Mouse (Mus musculus) hindbrain, embryonic 11.5 days (tissue): ENCODE measurements around the gene Gpr19. TPM values are rescaled to one million over a fixed set of nuclear protein-coding genes. Genes with fewer than 3 reads are reported as not detected.

Source experiments
- ATAC-seq: fragments of 200-750 bp; cut with Nextera tagmentation; 2 replicates; pipeline ENCODE4 v1.8.0; 2017; ENCODE audit warnings: mild to moderate bottlenecking, moderate TSS enrichment, moderate library complexity; ENCODE audit not compliant: low FRiP score
- DNase-seq: peaks from one replicate; pipeline ENCODE4 v3.0.0-alpha.2; 2015; ENCODE audit warnings: low spot score
- H3K27ac ChIP-seq: fragments of 300-500 bp; sonication (generic); 2 replicates; pipeline ENCODE4 v1.5.1; 2014; ENCODE audit warnings: mild to moderate bottlenecking, low read depth, low read length
- H3K27me3 ChIP-seq: fragments of 300-500 bp; sonication (generic); 2 replicates; pipeline ENCODE4 v1.6.1; 2014; ENCODE audit warnings: mild to moderate bottlenecking, low read length, moderate library complexity, mixed read lengths; ENCODE audit not compliant: control insufficient read depth, insufficient read depth
- H3K36me3 ChIP-seq: fragments of 300-500 bp; sonication (generic); 2 replicates; pipeline ENCODE4 v1.6.1; 2014; ENCODE audit warnings: mild to moderate bottlenecking, low read length, moderate library complexity, mixed read lengths; ENCODE audit not compliant: control insufficient read depth, insufficient read depth
- H3K4me1 ChIP-seq: fragments of 300-500 bp; sonication (generic); replicated peaks from 2 replicates; pipeline ENCODE4 v1.6.1; 2014; ENCODE audit warnings: low read length, mixed read lengths; ENCODE audit not compliant: control insufficient read depth, insufficient read depth
- H3K4me2 ChIP-seq: fragments of 300-500 bp; sonication (generic); replicated peaks from 2 replicates; pipeline ENCODE4 v1.6.1; 2014; ENCODE audit warnings: mild to moderate bottlenecking, low read depth, low read length
- H3K4me3 ChIP-seq: fragments of 300-500 bp; sonication (generic); 2 replicates; pipeline ENCODE4 v1.5.1; 2014; ENCODE audit warnings: low read depth, low read length
- H3K9ac ChIP-seq: fragments of 300-500 bp; sonication (generic); 2 replicates; pipeline ENCODE4 v1.6.1; 2014; ENCODE audit warnings: low read depth, low read length
- H3K9me3 ChIP-seq: fragments of 300-500 bp; sonication (generic); 2 replicates; pipeline ENCODE4 v1.6.1; 2016; ENCODE audit warnings: low read length; ENCODE audit not compliant: control insufficient read depth
- WGBS: fragments of 180-500 bp; shearing (Covaris S2); extraction: QIAGEN DNeasy Blood & Tissue Kit; methylation state at CpG from one replicate; pipeline ENCODE4 v1.1.7; 2014; 5-methylcytosine and 5-hydroxymethylcytosine counted together
- polyA plus RNA-seq: library from polyadenylated mRNA; unstranded; fragments of >200 nt; fragmentation: Nextera tagmentation; extraction: Ambion mirVana; gene quantifications from 2 replicates; pipeline ENCODE4 v1.2.1, GENCODE M21; 2014

Gpr19 gene
- polyA plus RNA-seq, 1 experiment from 2014 or later = 27.7 TPM

- WGBS = 79% methylated on average over 2 of the region's 2 CpGs
- DNase-seq (no peak), ATAC-seq (no peak)
- H3K4me3 ChIP-seq = no peak overlapping the region
- H3K9me3 ChIP-seq = no peaks in the 10 kb centered on the region
- peaks cover 23% of the 10 kb centered on the region for H3K36me3 ChIP-seq
- H3K27ac ChIP-seq = no peak overlapping the region
- no peaks in the 10 kb centered on the region for H3K4me1 ChIP-seq
- no peaks in the 10 kb centered on the region for H3K27me3 ChIP-seq
- no peak overlapping the region for H3K4me2 ChIP-seq
- H3K9ac ChIP-seq = no peak overlapping the region
These were observed 26.1 kb downstream of the Gpr19 start for GRCm38 (mm10) chr6:134872236-134872635.

GRCm38 (mm10) chr6:134870887-134871286, 27.5 kb downstream of the Gpr19 start:
- no peak overlapping the region for H3K4me2 ChIP-seq
- peaks cover 23% of the 10 kb centered on the region for H3K36me3 ChIP-seq
- H3K27me3 ChIP-seq = no peaks in the 10 kb centered on the region
- H3K9ac ChIP-seq = no peak overlapping the region
- DNase-seq (no peak), ATAC-seq (no peak)
- H3K27ac ChIP-seq = no peak overlapping the region
- H3K4me1 ChIP-seq = no peaks in the 10 kb centered on the region
- no peaks in the 10 kb centered on the region for H3K9me3 ChIP-seq
- 92% methylated on average over 4 of the region's 4 CpGs for WGBS
- no peak overlapping the region for H3K4me3 ChIP-seq

- DNase-seq = no peak
- no peak for ATAC-seq
- H3K27me3 ChIP-seq = no peaks in the 10 kb centered on the region
- H3K4me3 ChIP-seq = no peak overlapping the region
- WGBS = 91% methylated on average over 12 of the region's 12 CpGs
- H3K27ac ChIP-seq = no peak overlapping the region
- no peak overlapping the region for H3K9ac ChIP-seq
- H3K4me1 ChIP-seq = no peaks in the 10 kb centered on the region
- no peak overlapping the region for H3K4me2 ChIP-seq
- H3K36me3 ChIP-seq = peaks cover 23% of the 10 kb centered on the region
- no peaks in the 10 kb centered on the region for H3K9me3 ChIP-seq
These were observed 28.1 kb downstream of the Gpr19 start for GRCm38 (mm10) chr6:134870209-134870742.

GRCm38 (mm10) chr6:134867325-134867724, 31.1 kb downstream of the Gpr19 start:
- Histone ChIP-seq H3K4me3 (no peak overlapping the region), H3K27me3 (no peaks in the 10 kb centered on the region), H3K4me1 (0 out of 2 replicates have a peak, but pooled peaks cover 1% of the 10 kb centered on the region), H3K9ac (no peak overlapping the region), H3K36me3 (peaks cover 23% of the 10 kb centered on the region), H3K27ac (no peak overlapping the region), H3K9me3 (no peaks in the 10 kb centered on the region), H3K4me2 (no peak overlapping the region)
- ATAC-seq (no peak), DNase-seq (no peak)
- 97% methylated on average over 3 of the region's 3 CpGs for WGBS

GRCm38 (mm10) chr6:134866113-134866512, 32.3 kb downstream of the Gpr19 start:
- peaks cover 23% of the 10 kb centered on the region for H3K36me3 ChIP-seq
- no peaks in the 10 kb centered on the region for H3K27me3 ChIP-seq
- H3K9ac ChIP-seq = no peak overlapping the region
- no peaks in the 10 kb centered on the region for H3K9me3 ChIP-seq
- 94% methylated on average over 7 of the region's 7 CpGs for WGBS
- H3K4me3 ChIP-seq = no peak overlapping the region
- peaks cover 5% of the 10 kb centered on the region; the same call in 1 of the 2 replicates for H3K4me1 ChIP-seq
- H3K4me2 ChIP-seq = no peak overlapping the region
- no peak overlapping the region for H3K27ac ChIP-seq
- DNase-seq = no peak
- no peak for ATAC-seq

GRCm38 (mm10) chr6:134863146-134863545, 35.2 kb downstream of the Gpr19 start:
- 1% methylated on average over 19 of the region's 19 CpGs for WGBS
- H3K36me3 ChIP-seq = peaks cover 5% of the 10 kb centered on the region; the same call in 1 of the 2 replicates
- DNase-seq (peak; percentile 100), ATAC-seq (peak; percentile 94)
- peak overlapping the region; percentile 12; the same call in 1 of the 2 replicates for H3K9ac ChIP-seq
- H3K4me2 ChIP-seq = peak overlapping the region; percentile 49
- no peaks in the 10 kb centered on the region for H3K9me3 ChIP-seq
- H3K27ac ChIP-seq = peak overlapping the region; percentile 81
- peak overlapping the region; percentile 25 for H3K4me3 ChIP-seq
- peaks cover 5% of the 10 kb centered on the region; the same call in 1 of the 2 replicates for H3K4me1 ChIP-seq
- H3K27me3 ChIP-seq = no peaks in the 10 kb centered on the region

- 10% methylated on average over 13 of the region's 13 CpGs for whole genome bisulfite sequencing
- ATAC-seq (peak; percentile 87), DNase-seq (peak; percentile 75)
- Histone ChIP-seq H3K27ac (peak overlapping the region; percentile 81), H3K4me1 (peaks cover 5% of the 10 kb centered on the region; the same call in 1 of the 2 replicates), H3K4me3 (peak overlapping the region; percentile 25), H3K9me3 (no peaks in the 10 kb centered on the region), H3K4me2 (peak overlapping the region; percentile 49), H3K9ac (no peak overlapping the region), H3K27me3 (no peaks in the 10 kb centered on the region), H3K36me3 (0 out of 2 replicates have a peak, but pooled peaks cover 2% of the 10 kb centered on the region)
These were observed 35.7 kb downstream of the Gpr19 start for GRCm38 (mm10) chr6:134862671-134863104.

- Histone ChIP-seq H3K9me3 (no peaks in the 10 kb centered on the region), H3K27ac (no peak overlapping the region), H3K4me2 (no peak overlapping the region), H3K9ac (no peak overlapping the region), H3K36me3 (no peaks in the 10 kb centered on the region), H3K27me3 (no peaks in the 10 kb centered on the region), H3K4me3 (no peak overlapping the region), H3K4me1 (peaks cover 5% of the 10 kb centered on the region; the same call in 1 of the 2 replicates)
- DNase-seq (no peak), ATAC-seq (no peak)
- 86% methylated on average over 12 of the region's 12 CpGs for WGBS
These were observed 37.0 kb downstream of the Gpr19 start for GRCm38 (mm10) chr6:134861386-134861785.

- H3K36me3 ChIP-seq = no peaks in the 10 kb centered on the region
- H3K4me2 ChIP-seq = no peak overlapping the region
- H3K4me3 ChIP-seq = no peak overlapping the region
- WGBS = 86% methylated on average over 4 of the region's 4 CpGs
- ATAC-seq = no peak
- no peaks in the 10 kb centered on the region for H3K9me3 ChIP-seq
- no peak overlapping the region for H3K9ac ChIP-seq
- H3K27ac ChIP-seq = no peak overlapping the region
- no peaks in the 10 kb centered on the region for H3K27me3 ChIP-seq
- H3K4me1 ChIP-seq = peaks cover 5% of the 10 kb centered on the region; the same call in 1 of the 2 replicates
- DNase-seq = no peak
These were observed 38.1 kb downstream of the Gpr19 start for GRCm38 (mm10) chr6:134860275-134860674.
